Mouse (Mus musculus) intestine, embryonic 16.5 days (tissue): ENCODE measurements around the gene Csnk2a1. TPM values are rescaled to one million over a fixed set of nuclear protein-coding genes. Genes with fewer than 3 reads are reported as not detected.
"Not testable (repeated sequence)": the region's sequence is repeated elsewhere in the genome, so short reads cannot be mapped to it uniquely, and the experiment has no call there.

ENCODE experiments used
- ATAC-seq: fragments of 200-750 bp; cut with Nextera tagmentation; 2 replicates; pipeline ENCODE4 v1.8.0; 2017; ENCODE audit warnings: moderate TSS enrichment, moderate library complexity
- H3K27ac ChIP-seq: fragments of 300-500 bp; sonication (generic); 2 replicates; pipeline ENCODE4 v1.5.1; 2014; ENCODE audit warnings: mild to moderate bottlenecking, low read length
- H3K27me3 ChIP-seq: fragments of 300-500 bp; sonication (generic); replicated peaks from 2 replicates; pipeline ENCODE4 v1.6.1; 2014; ENCODE audit warnings: low read length, control low read depth, mixed read lengths; ENCODE audit not compliant: control insufficient read depth, insufficient read depth
- H3K36me3 ChIP-seq: fragments of 300-500 bp; sonication (generic); 2 replicates; pipeline ENCODE4 v1.6.1; 2014; ENCODE audit warnings: low read length, control low read depth; ENCODE audit not compliant: control insufficient read depth, insufficient read depth
- H3K4me1 ChIP-seq: fragments of 300-500 bp; sonication (generic); 2 replicates; pipeline ENCODE4 v1.6.1; 2014; ENCODE audit warnings: low read length, control low read depth, mixed read lengths; ENCODE audit not compliant: control insufficient read depth, insufficient read depth
- H3K4me2 ChIP-seq: fragments of 300-500 bp; sonication (generic); 2 replicates; pipeline ENCODE4 v1.6.1; 2014; ENCODE audit warnings: low read depth, low read length, control low read depth
- H3K4me3 ChIP-seq: fragments of 300-500 bp; sonication (generic); 2 replicates; pipeline ENCODE4 v1.5.1; 2014; ENCODE audit warnings: mild to moderate bottlenecking, low read length
- H3K9ac ChIP-seq: fragments of 300-500 bp; sonication (generic); 2 replicates; pipeline ENCODE4 v1.6.1; 2014; ENCODE audit warnings: low read depth, low read length
- H3K9me3 ChIP-seq: fragments of 300-500 bp; sonication (generic); 2 replicates; pipeline ENCODE4 v1.6.1; 2016; ENCODE audit warnings: low read length, control low read depth; ENCODE audit not compliant: control insufficient read depth
- WGBS: fragments of 180-500 bp; shearing (Covaris S2); extraction: QIAGEN DNeasy Blood & Tissue Kit; methylation state at CpG from one replicate; pipeline ENCODE4 v1.1.7; 2014; 5-methylcytosine and 5-hydroxymethylcytosine counted together
- polyA plus RNA-seq: library from polyadenylated mRNA; unstranded; fragments of >200 nt; fragmentation: Nextera tagmentation; extraction: Ambion mirVana; gene quantifications from 2 replicates; pipeline ENCODE4 v1.2.1, GENCODE M21; 2015

Csnk2a1 gene
- polyA plus RNA-seq, 1 experiment from 2014 or later, result 81.1 TPM

DNA sequence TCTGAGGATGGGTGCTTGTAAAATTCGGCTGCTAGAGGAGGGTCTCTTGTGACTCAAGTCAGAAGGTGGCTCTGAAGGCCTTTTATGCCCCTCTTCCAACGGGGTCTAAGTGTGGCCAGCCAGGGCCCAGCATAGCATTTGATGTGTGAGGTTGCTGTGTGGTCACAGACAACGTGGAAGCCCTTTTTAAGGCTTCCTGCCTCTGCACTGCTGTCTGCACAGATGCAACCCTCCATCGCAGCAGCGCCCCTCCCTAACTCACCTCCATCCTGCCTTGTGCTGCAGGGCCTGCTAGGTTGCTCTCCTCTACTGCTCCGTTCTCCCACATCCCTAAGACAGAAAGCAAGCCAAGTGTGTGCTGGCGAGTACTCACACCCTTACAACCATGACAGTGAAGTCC lies 36.5 kb upstream of the Csnk2a1 start:
- no peak for ATAC-seq
- Histone ChIP-seq H3K4me1 (no peaks in the 10 kb centered on the region), H3K9ac (no peak overlapping the region), H3K27me3 (no peaks in the 10 kb centered on the region), H3K4me2 (no peak overlapping the region), H3K9me3 (no peaks in the 10 kb centered on the region), H3K4me3 (no peak overlapping the region), H3K36me3 (no peaks in the 10 kb centered on the region), H3K27ac (no peak overlapping the region; the same call in 1 of the 2 replicates)
- WGBS, result 65% methylated on average over 7 of the region's 7 CpGs

DNA sequence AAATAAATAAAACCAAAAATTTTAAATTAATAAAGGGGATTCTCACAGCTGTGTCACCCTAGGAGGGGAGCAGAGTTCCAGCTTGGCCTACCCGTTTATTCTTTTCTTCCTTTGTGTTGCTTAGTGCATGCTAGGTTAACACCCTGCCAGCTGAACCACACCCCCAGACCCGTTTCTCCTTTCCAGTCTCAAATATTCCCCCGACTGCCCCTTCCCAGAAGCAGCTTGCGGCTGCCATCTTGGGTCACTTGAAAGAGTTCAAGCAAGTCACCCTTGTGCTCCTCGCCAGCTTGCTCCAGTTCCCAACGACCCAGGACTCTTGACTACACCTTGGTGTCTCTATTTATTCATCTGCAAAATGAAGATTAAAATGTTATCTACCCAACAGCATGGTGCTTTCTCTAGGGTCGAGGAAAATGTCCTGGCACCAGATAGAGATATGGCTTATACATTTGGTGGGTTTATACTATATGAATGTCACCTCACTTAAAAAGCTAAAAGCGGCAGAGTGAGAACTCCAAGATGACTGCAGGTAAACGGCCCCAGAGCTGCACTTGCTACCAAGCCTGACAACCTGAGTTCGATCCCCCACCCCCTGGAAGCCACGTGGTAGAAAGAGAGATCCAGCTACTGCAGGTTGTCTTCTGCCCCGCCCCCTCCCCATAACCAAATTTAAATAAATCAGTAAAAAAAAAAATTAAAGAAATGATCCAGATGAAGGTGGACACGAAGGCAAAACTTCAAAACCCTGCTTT lies 33.9 kb upstream of the Csnk2a1 start:
- Histone ChIP-seq H3K4me1 (no peaks in the 10 kb centered on the region), H3K27ac (no peak overlapping the region), H3K4me3 (no peak overlapping the region), H3K4me2 (no peak overlapping the region), H3K36me3 (no peaks in the 10 kb centered on the region), H3K9ac (no peak overlapping the region), H3K9me3 (no peaks in the 10 kb centered on the region), H3K27me3 (no peaks in the 10 kb centered on the region)
- no peak for ATAC-seq
- WGBS, result 71% methylated on average over 13 of the region's 13 CpGs

DNA sequence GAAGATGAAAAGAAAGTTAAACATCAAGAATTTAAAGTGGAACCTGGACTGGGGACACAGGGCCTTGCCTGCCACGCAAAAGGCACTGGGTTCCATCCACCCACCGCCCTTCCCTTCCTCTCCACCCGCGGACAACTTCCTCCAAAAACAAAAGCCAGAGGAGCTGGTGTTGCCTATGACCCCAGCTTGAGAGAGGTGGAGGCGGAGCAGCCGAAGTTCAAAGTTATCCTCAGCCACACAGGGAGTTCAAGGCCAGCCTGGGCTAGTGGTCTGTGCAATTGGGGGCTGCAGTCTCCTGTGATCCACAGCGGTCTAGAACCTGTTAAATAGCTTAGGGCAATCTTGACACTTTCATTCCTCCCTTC lies 33.3 kb upstream of the Csnk2a1 start:
- ATAC-seq, result no peak
- 66% methylated on average over 7 of the region's 7 CpGs for WGBS

DNA sequence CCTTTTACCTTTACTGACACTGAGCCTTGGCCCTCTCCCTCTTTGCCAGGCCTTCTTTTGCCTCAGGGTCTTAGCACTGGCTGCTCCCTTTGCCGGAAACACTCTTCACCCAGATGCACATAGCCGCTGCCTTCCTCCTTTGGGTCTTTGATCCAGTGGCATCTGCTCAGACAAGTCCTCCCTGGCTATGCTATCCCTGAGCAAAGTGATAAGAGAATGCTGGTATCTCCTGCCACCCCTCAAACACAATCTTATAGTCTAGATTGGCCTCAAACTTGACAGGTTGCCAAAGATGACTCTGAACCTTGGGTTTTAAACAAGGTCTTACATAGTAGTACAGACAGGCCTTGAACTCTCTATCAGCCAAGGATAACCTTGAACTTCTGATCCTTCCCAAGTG lies 32.1 kb upstream of the Csnk2a1 start:
- H3K27me3 ChIP-seq, result no peaks in the 10 kb centered on the region
- H3K4me1 ChIP-seq, result no peaks in the 10 kb centered on the region
- WGBS, result 83% methylated on average over 2 of the region's 2 CpGs
- no peak overlapping the region for H3K27ac ChIP-seq
- H3K36me3 ChIP-seq, result no peaks in the 10 kb centered on the region
- H3K9ac ChIP-seq, result no peak overlapping the region
- H3K9me3 ChIP-seq, result no peaks in the 10 kb centered on the region
- ATAC-seq, result no peak
- no peak overlapping the region for H3K4me3 ChIP-seq
- no peak overlapping the region for H3K4me2 ChIP-seq

More for the DNA sequence above, 33.3 kb upstream of the Csnk2a1 start:
- Histone ChIP-seq H3K4me3 (no peak overlapping the region), H3K9me3 (no peaks in the 10 kb centered on the region), H3K4me1 (no peaks in the 10 kb centered on the region), H3K27me3 (no peaks in the 10 kb centered on the region), H3K9ac (no peak overlapping the region), H3K4me2 (no peak overlapping the region), H3K27ac (no peak overlapping the region), H3K36me3 (no peaks in the 10 kb centered on the region)

DNA sequence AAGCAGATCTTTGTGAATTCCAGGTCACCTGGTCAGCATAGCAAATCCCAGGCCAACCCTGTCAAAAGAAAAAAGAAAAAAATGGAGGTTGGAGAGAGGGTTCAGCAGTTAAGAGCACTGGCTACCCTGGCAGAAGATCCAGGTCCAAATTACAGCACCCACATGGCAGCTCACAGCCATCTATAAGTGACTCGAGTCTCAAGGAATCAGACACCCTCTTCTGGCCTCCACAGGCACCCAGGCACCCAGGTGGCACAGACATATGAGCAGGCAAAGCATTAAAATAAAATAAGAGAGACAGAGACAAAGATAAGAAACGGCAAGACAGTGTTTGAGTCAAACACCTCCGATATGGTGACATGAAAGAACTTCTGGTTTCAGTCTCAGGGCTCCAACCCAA lies 29.7 kb upstream of the Csnk2a1 start:
- Histone ChIP-seq H3K4me1 (no peaks in the 10 kb centered on the region), H3K4me2 (no peak overlapping the region), H3K9me3 (no peaks in the 10 kb centered on the region), H3K27me3 (no peaks in the 10 kb centered on the region), H3K9ac (no peak overlapping the region), H3K4me3 (no peak overlapping the region), H3K36me3 (no peaks in the 10 kb centered on the region), H3K27ac (no peak overlapping the region)
- WGBS, result 39% methylated on average over 3 of the region's 3 CpGs
- ATAC-seq, result no peak

DNA sequence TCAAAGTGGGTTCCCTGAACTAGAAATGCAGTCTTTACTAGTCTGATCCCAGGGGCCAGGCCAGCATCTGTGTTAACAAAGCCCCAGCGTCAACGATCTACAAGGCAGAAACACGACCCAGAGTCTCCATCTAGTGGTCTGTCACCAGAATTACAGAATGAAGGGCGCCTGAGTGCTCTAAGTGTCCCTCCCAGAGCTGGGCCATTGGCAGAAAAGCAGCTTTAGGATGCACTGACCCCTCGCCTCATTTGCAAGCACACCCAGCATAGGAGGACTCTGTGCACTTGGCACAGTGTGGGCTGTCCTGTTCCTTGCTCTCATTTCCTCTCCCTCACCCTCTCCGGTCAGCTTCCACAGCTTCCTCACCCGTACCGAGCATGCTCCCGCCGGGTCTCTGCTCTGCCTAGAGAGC lies 29.3 kb upstream of the Csnk2a1 start:
- Histone ChIP-seq H3K4me1 (no peaks in the 10 kb centered on the region), H3K27ac (no peak overlapping the region), H3K27me3 (no peaks in the 10 kb centered on the region), H3K9me3 (no peaks in the 10 kb centered on the region), H3K36me3 (no peaks in the 10 kb centered on the region), H3K4me2 (no peak overlapping the region), H3K4me3 (no peak overlapping the region), H3K9ac (no peak overlapping the region)
- 48% methylated on average over 10 of the region's 10 CpGs for WGBS
- peak; percentile 81 for ATAC-seq

DNA sequence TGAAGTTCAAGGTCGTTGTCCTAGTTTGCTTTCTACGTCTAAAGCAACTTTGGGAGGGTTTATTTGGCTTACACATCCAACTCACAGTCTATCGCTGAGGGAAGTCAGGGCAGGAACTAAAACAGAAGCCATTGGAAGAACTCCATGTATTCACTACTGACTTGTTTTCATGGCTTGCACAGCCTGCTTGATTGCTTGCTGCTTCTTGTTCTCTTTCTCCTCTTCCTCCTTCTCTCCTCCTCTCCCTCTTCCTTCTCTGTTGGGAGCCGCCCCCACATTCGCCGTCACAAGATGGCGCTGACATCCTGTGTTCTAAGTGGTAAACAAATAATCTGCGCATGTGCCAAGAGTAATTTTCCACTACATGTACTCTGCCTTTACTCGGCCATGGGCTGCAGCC lies 20.5 kb upstream of the Csnk2a1 start:
- H3K4me3 ChIP-seq, H3K27ac ChIP-seq, H3K9ac ChIP-seq, H3K4me2 ChIP-seq, H3K27me3 ChIP-seq, ATAC-seq, H3K4me1 ChIP-seq, H3K36me3 ChIP-seq, H3K9me3 ChIP-seq: not testable (repeated sequence)
- 90% methylated on average over 7 of the region's 9 CpGs for WGBS

DNA sequence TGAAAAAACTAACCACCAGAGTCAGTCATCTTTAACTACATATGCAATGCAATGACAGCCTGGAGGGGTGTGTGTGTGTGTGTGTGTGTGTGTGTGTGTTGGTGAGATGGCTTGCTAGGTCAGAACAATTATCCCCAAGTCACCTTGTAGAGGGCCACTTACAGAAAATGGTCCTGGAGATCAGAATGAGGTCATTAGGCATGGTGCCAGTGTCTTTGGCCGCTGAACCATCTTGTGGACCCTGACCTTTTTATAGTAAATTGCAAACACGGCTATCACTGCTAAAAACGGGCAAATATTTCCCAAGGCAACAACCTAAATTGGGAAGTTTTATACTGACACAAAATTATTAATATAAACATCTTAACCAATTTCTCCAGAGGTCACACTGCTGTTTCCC lies 14.8 kb upstream of the Csnk2a1 start:
- Histone ChIP-seq H3K36me3 (no peaks in the 10 kb centered on the region), H3K9me3 (no peaks in the 10 kb centered on the region), H3K4me3 (no peak overlapping the region), H3K9ac (no peak overlapping the region), H3K27ac (no peak overlapping the region), H3K4me2 (no peak overlapping the region), H3K27me3 (no peaks in the 10 kb centered on the region), H3K4me1 (no peaks in the 10 kb centered on the region)
- WGBS, result 78% methylated on average over 3 of the region's 3 CpGs
- ATAC-seq, result no peak

DNA sequence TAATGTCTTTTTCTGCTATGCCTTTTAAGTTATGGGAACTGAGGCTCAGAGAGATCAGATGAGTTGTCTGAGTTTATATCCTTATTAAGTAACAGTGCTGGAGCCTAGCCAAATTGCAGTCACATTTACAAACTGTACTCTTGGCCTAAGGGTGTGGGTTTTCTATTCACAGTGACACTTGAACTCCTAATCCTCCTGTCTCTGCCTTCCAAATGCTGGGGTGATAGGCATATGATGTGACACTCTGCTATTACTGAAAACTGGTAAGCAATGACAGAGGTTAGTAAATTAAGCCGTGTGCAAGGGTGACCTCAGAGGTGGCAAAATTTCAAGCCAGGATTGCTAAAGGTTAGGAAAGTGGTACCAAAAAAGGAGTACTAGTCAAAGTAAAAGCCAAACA lies 9.7 kb upstream of the Csnk2a1 start:
- Histone ChIP-seq H3K4me3 (no peak overlapping the region), H3K4me1 (no peaks in the 10 kb centered on the region), H3K9me3 (no peaks in the 10 kb centered on the region), H3K27ac (no peak overlapping the region), H3K36me3 (no peaks in the 10 kb centered on the region), H3K9ac (no peak overlapping the region), H3K27me3 (no peaks in the 10 kb centered on the region), H3K4me2 (no peak overlapping the region)
- WGBS, result 86% methylated on average over 1 of the region's 1 CpGs
- ATAC-seq, result no peak
